Mouse (Mus musculus) hindbrain, embryonic 15.5 days (tissue): ENCODE measurements around the gene Ccdc170. TPM values are rescaled to one million over a fixed set of nuclear protein-coding genes. Genes with fewer than 3 reads are reported as not detected.

Experiments
- ATAC-seq: fragments of 200-750 bp; cut with Nextera tagmentation; 2 replicates; pipeline ENCODE4 v1.8.0; 2017; ENCODE audit warnings: low read depth, moderate number of reproducible peaks, moderate TSS enrichment; ENCODE audit not compliant: low FRiP score
- H3K27ac ChIP-seq: fragments of 300-500 bp; sonication (generic); replicated peaks from 2 replicates; pipeline ENCODE4 v1.5.1; 2015; ENCODE audit warnings: mild to moderate bottlenecking, inconsistent platforms
- H3K27me3 ChIP-seq: fragments of 300-500 bp; sonication (generic); 2 replicates; pipeline ENCODE4 v1.6.1; 2015; ENCODE audit warnings: control low read depth, inconsistent platforms
- H3K36me3 ChIP-seq: fragments of 300-500 bp; sonication (generic); 2 replicates; pipeline ENCODE4 v1.6.1; 2015; ENCODE audit warnings: control low read depth, inconsistent platforms
- H3K4me1 ChIP-seq: fragments of 300-500 bp; sonication (generic); replicated peaks from 2 replicates; pipeline ENCODE4 v1.6.1; 2015; ENCODE audit warnings: control low read depth, inconsistent platforms
- H3K4me2 ChIP-seq: fragments of 300-500 bp; sonication (generic); 2 replicates; pipeline ENCODE4 v1.6.1; 2015; ENCODE audit warnings: moderate library complexity, mild to moderate bottlenecking, inconsistent platforms
- H3K4me3 ChIP-seq: fragments of 300-500 bp; sonication (generic); 2 replicates; pipeline ENCODE4 v1.5.1; 2015; ENCODE audit warnings: mild to moderate bottlenecking, inconsistent platforms
- H3K9ac ChIP-seq: fragments of 300-500 bp; sonication (generic); 2 replicates; pipeline ENCODE4 v1.6.1; 2015; ENCODE audit warnings: inconsistent platforms
- H3K9me3 ChIP-seq: fragments of 300-500 bp; sonication (generic); 2 replicates; pipeline ENCODE4 v1.6.1; 2016; ENCODE audit warnings: control low read depth, inconsistent platforms
- WGBS: fragments of 180-500 bp; shearing (Covaris S2); methylation state at CpG from one replicate; pipeline ENCODE4 v1.1.7; 2015; 5-methylcytosine and 5-hydroxymethylcytosine counted together
- polyA plus RNA-seq: library from polyadenylated mRNA; unstranded; fragments of >200 nt; fragmentation: Nextera tagmentation; extraction: Ambion mirVana; gene quantifications from 2 replicates; pipeline ENCODE4 v1.2.1, GENCODE M21; 2015

Gene Ccdc170
- polyA plus RNA-seq, 1 experiment from 2014 or later: 0.32 TPM

DNA sequence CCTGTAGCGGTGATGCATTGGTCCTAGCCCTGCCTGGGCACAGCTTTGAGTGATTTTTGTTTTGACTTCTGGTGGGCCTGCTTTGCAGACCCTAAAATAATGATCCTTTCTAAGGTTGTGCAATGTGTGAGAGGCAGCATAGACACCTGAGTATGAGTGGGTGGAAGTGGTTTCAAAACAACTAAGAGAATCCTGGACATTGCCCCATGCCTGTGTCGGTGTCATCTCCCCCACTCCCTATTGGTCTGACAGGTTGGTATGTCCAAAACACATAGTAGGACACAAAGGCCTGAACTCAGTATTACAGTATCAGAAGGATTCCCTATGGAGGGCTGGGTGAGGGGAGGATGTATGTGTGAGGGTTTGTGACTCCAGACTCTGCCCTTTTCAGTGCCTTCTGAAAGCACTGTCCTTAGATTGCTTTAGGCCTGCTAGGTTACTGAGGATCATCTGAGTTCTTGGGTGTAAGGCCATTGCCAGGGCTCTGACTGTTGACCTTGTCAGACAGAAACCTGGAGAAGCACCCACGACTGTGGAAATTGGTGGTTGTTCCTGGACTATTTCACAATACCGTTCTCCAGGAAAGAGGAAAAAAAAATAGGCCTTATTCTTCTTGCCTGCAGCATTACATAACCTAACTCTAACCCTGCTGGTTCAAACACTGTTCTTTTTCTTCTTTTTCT, 122.4 kb downstream of the Ccdc170 start:
- Histone ChIP-seq H3K4me2 (no peak overlapping the region), H3K36me3 (no peaks in the 10 kb centered on the region), H3K9me3 (no peaks in the 10 kb centered on the region), H3K27me3 (no peaks in the 10 kb centered on the region), H3K4me1 (no peaks in the 10 kb centered on the region), H3K27ac (no peak overlapping the region), H3K9ac (no peak overlapping the region), H3K4me3 (no peak overlapping the region)
- no peak for ATAC-seq
- 90% methylated on average over 4 of the region's 4 CpGs for WGBS

- Histone ChIP-seq H3K27me3 (no peaks in the 10 kb centered on the region), H3K4me3 (no peak overlapping the region), H3K4me2 (no peak overlapping the region), H3K36me3 (no peaks in the 10 kb centered on the region), H3K9ac (no peak overlapping the region), H3K4me1 (no peaks in the 10 kb centered on the region), H3K9me3 (no peaks in the 10 kb centered on the region), H3K27ac (no peak overlapping the region)
- WGBS: 89% methylated on average over 2 of the region's 2 CpGs
- no peak for ATAC-seq
Measured at GRCm38 (mm10) chr10:4610234-4610633, 127.9 kb downstream of the Ccdc170 start.

- peak within 1 kb of the TSS; percentile 26; the same call in 1 of the 2 replicates for H3K4me2 ChIP-seq
Measured at GRCm38 (mm10) chr10:4611386-4612155, 129.3 kb downstream of the Ccdc170 start, which contains the start of gene Esr1. TSS of gene Esr1 (plus strand) at chr10:4611593.

More at GRCm38 (mm10) chr10:4611386-4612155, 129.3 kb downstream of the Ccdc170 start, which contains the start of gene Esr1:
- Histone ChIP-seq H3K4me1 (no peaks in the 10 kb centered on the region), H3K9ac (no peak within 1 kb of the TSS), H3K27ac (no peak within 1 kb of the TSS), H3K36me3 (no peaks in the 10 kb centered on the region), H3K9me3 (no peaks in the 10 kb centered on the region), H3K4me3 (no peak within 1 kb of the TSS), H3K27me3 (no peaks in the 10 kb centered on the region)
- 52% methylated on average over 13 of the region's 13 CpGs for WGBS
- ATAC-seq: no peak

Other genes starting within 250 kb of the Ccdc170 start
- gene Akap12, start 216.1 kb upstream of the Ccdc170 start, polyA plus RNA-seq: 46.6 and 48.0 TPM in 2 replicates
- gene Zbtb2, start 94.4 kb upstream of the Ccdc170 start, polyA plus RNA-seq: 14.9 and 15.0 TPM in 2 replicates
- 47.0 and 49.1 TPM in 2 replicates for gene Rmnd1, start 50.1 kb upstream of the Ccdc170 start, polyA plus RNA-seq
- gene Armt1, start 50.0 kb upstream of the Ccdc170 start, polyA plus RNA-seq: 10.3 and 10.8 TPM in 2 replicates
- 0.45 and 0.49 TPM in 2 replicates for gene Esr1, start 129.1 kb downstream of the Ccdc170 start, polyA plus RNA-seq